Mouse (Mus musculus) embryonic facial prominence, embryonic 14.5 days (tissue): Measurements from ENCODE around the gene Wbp2. TPM values are rescaled to one million over a fixed set of nuclear protein-coding genes. Genes with fewer than 3 reads are reported as not detected.

ENCODE experiments used
- ATAC-seq: fragments of 200-750 bp; cut with Nextera tagmentation; 2 replicates; pipeline ENCODE4 v1.8.0; 2017; ENCODE audit warnings: low read depth, moderate number of reproducible peaks, moderate TSS enrichment
- DNase-seq: peaks from one replicate; pipeline ENCODE4 v3.0.0-alpha.2; 2015; ENCODE audit warnings: low spot score
- H3K27ac ChIP-seq: fragments of 300-500 bp; sonication (generic); replicated peaks from 2 replicates; pipeline ENCODE4 v1.5.1; 2014; ENCODE audit warnings: low read depth, mild to moderate bottlenecking, low read length, moderate library complexity
- H3K27me3 ChIP-seq: fragments of 300-500 bp; sonication (generic); replicated peaks from 2 replicates; pipeline ENCODE4 v1.6.1; 2014; ENCODE audit warnings: low read length; ENCODE audit not compliant: control insufficient read depth, insufficient read depth
- H3K36me3 ChIP-seq: fragments of 300-500 bp; sonication (generic); 2 replicates; pipeline ENCODE4 v1.6.1; 2014; ENCODE audit warnings: low read length, mixed read lengths; ENCODE audit not compliant: control insufficient read depth, insufficient read depth
- H3K4me1 ChIP-seq: fragments of 300-500 bp; sonication (generic); 2 replicates; pipeline ENCODE4 v1.6.1; 2014; ENCODE audit warnings: antibody characterized with exemption, low read length; ENCODE audit not compliant: control insufficient read depth, insufficient read depth
- H3K4me2 ChIP-seq: fragments of 300-500 bp; sonication (generic); 2 replicates; pipeline ENCODE4 v1.6.1; 2014; ENCODE audit warnings: low read depth, mild to moderate bottlenecking, low read length, moderate library complexity, mixed read lengths
- H3K4me3 ChIP-seq: fragments of 300-500 bp; sonication (generic); 2 replicates; pipeline ENCODE4 v1.5.1; 2014; ENCODE audit warnings: low read depth, mild to moderate bottlenecking, low read length
- H3K9ac ChIP-seq: fragments of 300-500 bp; sonication (generic); 2 replicates; pipeline ENCODE4 v1.6.1; 2014; ENCODE audit warnings: low read depth, mild to moderate bottlenecking, low read length, moderate library complexity, mixed read lengths
- H3K9me3 ChIP-seq: fragments of 300-500 bp; sonication (generic); 2 replicates; pipeline ENCODE4 v1.6.1; 2016; ENCODE audit warnings: low read length; ENCODE audit not compliant: control insufficient read depth
- WGBS: fragments of 180-500 bp; shearing (Covaris S2); extraction: QIAGEN DNeasy Blood & Tissue Kit; methylation state at CpG from one replicate; pipeline ENCODE4 v1.1.7; 2014; 5-methylcytosine and 5-hydroxymethylcytosine counted together
- polyA plus RNA-seq: library from polyadenylated mRNA; unstranded; fragments of >200 nt; fragmentation: Nextera tagmentation; extraction: Ambion mirVana; gene quantifications from 2 replicates; pipeline ENCODE4 v1.2.1, GENCODE M21; 2014

Gene Wbp2
- polyA plus RNA-seq, 1 experiment from 2014 or later = 74.9 TPM

GRCm38 (mm10) chr11:116106154-116106962 lies 19.6 kb upstream of the Wbp2 start:
- H3K4me3 ChIP-seq = 0 out of 2 replicates have a peak overlapping the region, but pooled peaks have one; percentile 8
- H3K27me3 ChIP-seq = peaks cover 54% of the 10 kb centered on the region
- H3K27ac ChIP-seq = no peak overlapping the region
- peak overlapping the region; percentile 77 for H3K4me2 ChIP-seq
- H3K9ac ChIP-seq = peak overlapping the region; percentile 37; the same call in 1 of the 2 replicates
- peaks cover 70% of the 10 kb centered on the region for H3K4me1 ChIP-seq
- WGBS = 22% methylated on average over 32 of the region's 32 CpGs
- no peaks in the 10 kb centered on the region for H3K36me3 ChIP-seq
- ATAC-seq = no peak
- H3K9me3 ChIP-seq = no peaks in the 10 kb centered on the region
- DNase-seq = no peak

- no peaks in the 10 kb centered on the region for H3K36me3 ChIP-seq
- no peak overlapping the region for H3K4me2 ChIP-seq
- H3K27ac ChIP-seq = 0 out of 2 replicates have a peak overlapping the region, but pooled peaks have one; percentile 49
- no peak overlapping the region for H3K9ac ChIP-seq
- H3K4me1 ChIP-seq = peaks cover 72% of the 10 kb centered on the region
- WGBS = 88% methylated on average over 2 of the region's 2 CpGs
- DNase-seq (no peak), ATAC-seq (no peak)
- peaks cover 42% of the 10 kb centered on the region for H3K27me3 ChIP-seq
- no peak overlapping the region for H3K4me3 ChIP-seq
- no peaks in the 10 kb centered on the region for H3K9me3 ChIP-seq
Measured at GRCm38 (mm10) chr11:116105065-116105464, 18.3 kb upstream of the Wbp2 start.

GRCm38 (mm10) chr11:116104006-116104646 lies 17.3 kb upstream of the Wbp2 start:
- Histone ChIP-seq H3K27me3 (peaks cover 33% of the 10 kb centered on the region), H3K9me3 (no peaks in the 10 kb centered on the region), H3K27ac (peak overlapping the region; percentile 71), H3K4me1 (peaks cover 64% of the 10 kb centered on the region), H3K9ac (no peak overlapping the region), H3K4me3 (no peak overlapping the region), H3K4me2 (peak overlapping the region; percentile 25; the same call in 1 of the 2 replicates), H3K36me3 (no peaks in the 10 kb centered on the region)
- WGBS = 22% methylated on average over 14 of the region's 14 CpGs
- ATAC-seq (peak; percentile 58; the same call in 1 of the 2 replicates), DNase-seq (peak; percentile 85)

GRCm38 (mm10) chr11:116103572-116103971 lies 16.8 kb upstream of the Wbp2 start:
- no peak for ATAC-seq
- no peak overlapping the region for H3K9ac ChIP-seq
- peaks cover 60% of the 10 kb centered on the region for H3K4me1 ChIP-seq
- no peak overlapping the region for H3K4me3 ChIP-seq
- DNase-seq = no peak
- H3K4me2 ChIP-seq = no peak overlapping the region
- H3K27ac ChIP-seq = peak overlapping the region; percentile 71; the same call in 1 of the 2 replicates
- no peaks in the 10 kb centered on the region for H3K36me3 ChIP-seq
- peaks cover 27% of the 10 kb centered on the region for H3K27me3 ChIP-seq
- WGBS = 66% methylated on average over 11 of the region's 12 CpGs
- H3K9me3 ChIP-seq = no peaks in the 10 kb centered on the region

- H3K4me2 ChIP-seq = peak overlapping the region; percentile 34; the same call in 1 of the 2 replicates
- DNase-seq (no peak), ATAC-seq (no peak)
- H3K9ac ChIP-seq = 0 out of 2 replicates have a peak overlapping the region, but pooled peaks have one; percentile 41
- H3K4me3 ChIP-seq = no peak overlapping the region
- H3K27me3 ChIP-seq = peaks cover 16% of the 10 kb centered on the region
- H3K4me1 ChIP-seq = peaks cover 50% of the 10 kb centered on the region
- H3K9me3 ChIP-seq = no peaks in the 10 kb centered on the region
- no peaks in the 10 kb centered on the region for H3K36me3 ChIP-seq
- peak overlapping the region; percentile 85 for H3K27ac ChIP-seq
- 50% methylated on average over 4 of the region's 4 CpGs for WGBS
Measured at GRCm38 (mm10) chr11:116102472-116102871, 15.7 kb upstream of the Wbp2 start.

- Histone ChIP-seq H3K36me3 (no peaks in the 10 kb centered on the region), H3K4me2 (peak overlapping the region; percentile 34), H3K9me3 (no peaks in the 10 kb centered on the region), H3K27me3 (peaks cover 11% of the 10 kb centered on the region), H3K27ac (peak overlapping the region; percentile 85), H3K4me3 (no peak overlapping the region), H3K4me1 (peaks cover 45% of the 10 kb centered on the region), H3K9ac (peak overlapping the region; percentile 41; the same call in 1 of the 2 replicates)
- peak; percentile 30 for ATAC-seq
- DNase-seq = peak; percentile 64
- WGBS = 12% methylated on average over 11 of the region's 11 CpGs
Measured at GRCm38 (mm10) chr11:116101931-116102381, 15.2 kb upstream of the Wbp2 start.

GRCm38 (mm10) chr11:116100839-116101238 lies 14.0 kb upstream of the Wbp2 start:
- no peaks in the 10 kb centered on the region for H3K36me3 ChIP-seq
- 78% methylated on average over 7 of the region's 7 CpGs for WGBS
- no peak overlapping the region for H3K4me3 ChIP-seq
- peak overlapping the region; percentile 85 for H3K27ac ChIP-seq
- peaks cover 34% of the 10 kb centered on the region for H3K4me1 ChIP-seq
- ATAC-seq (no peak), DNase-seq (no peak)
- no peak overlapping the region for H3K9ac ChIP-seq
- no peak overlapping the region for H3K4me2 ChIP-seq
- no peaks in the 10 kb centered on the region; the same call in 1 of the 2 replicates for H3K27me3 ChIP-seq
- peaks cover 5% of the 10 kb centered on the region; the same call in 1 of the 2 replicates for H3K9me3 ChIP-seq

- Histone ChIP-seq H3K9me3 (peaks cover 5% of the 10 kb centered on the region; the same call in 1 of the 2 replicates), H3K4me3 (no peak overlapping the region), H3K27me3 (no peaks in the 10 kb centered on the region), H3K36me3 (no peaks in the 10 kb centered on the region), H3K9ac (no peak overlapping the region), H3K4me1 (peaks cover 34% of the 10 kb centered on the region), H3K27ac (peak overlapping the region; percentile 85), H3K4me2 (no peak overlapping the region)
- ATAC-seq (no peak), DNase-seq (peak; percentile 68)
- 80% methylated on average over 6 of the region's 6 CpGs for WGBS
Measured at GRCm38 (mm10) chr11:116100385-116100784, 13.6 kb upstream of the Wbp2 start.
